Comparison of ENCODE assay signal across 21 mouse cellular contexts in genomic region chr6:47635995-47636526, GRCm38 (mm10). TPM values are rescaled to one million over a fixed set of nuclear protein-coding genes. Genes with fewer than 3 reads are reported as not detected.
A peak's percentile ranks its signal among the peaks of the same experiment; 100 is the strongest.
DNase-seq lines count a peak whose midpoint lies in the region; ATAC-seq and TF ChIP-seq lines count a peak whose summit lies in the region.
"Had no signal": no experiment of that assay in that cellular context is flagged by ENCODE, and none has a peak within 500 bp of the region (broad histone marks: within the 10 kb centered on the region; RNA-seq: fewer than 3 reads in every experiment).

No protein-coding gene starts in this region.

- H3K9me3 ChIP-seq in MEL (replicated peaks; ENCODE audit: insufficient read depth, low read length), result no peaks in the 10 kb centered on the region
- H3K9me3 ChIP-seq: heart, embryonic 15.5 days; hindbrain, embryonic 15.5 days; limb, embryonic 12.5 days; midbrain, embryonic 15.5 days; neural tube, embryonic 13.5 days had no signal

- TF ChIP-seq EP300 in MEL (IDR thresholded peaks at IDR 0.05; ENCODE audit: low read depth in 1 of 2, low read length in 2 of 2), result no peak

- TF ChIP-seq POLR2A in spleen, adult 2 months (IDR thresholded peaks at IDR 0.05; ENCODE audit: low read depth, low read length), result no peak
- no peak for TF ChIP-seq POLR2A in MEL (IDR thresholded peaks at IDR 0.05; ENCODE audit: control insufficient read depth in 1 of 2, insufficient read depth in 1 of 2, low read depth in 1 of 2, low read length in 2 of 2, poor library complexity in 1 of 2)
- no peak for TF ChIP-seq POLR2A in myocyte (IDR thresholded peaks at IDR 0.05; ENCODE audit: insufficient read length, low read depth)

- WGBS in spleen, adult 2 months, result 13% methylated on average over 5 of the region's 5 CpGs

- no peaks in the 10 kb centered on the region for H3K4me1 ChIP-seq in spleen, adult 2 months (ENCODE audit: control insufficient read depth, insufficient read depth, insufficient read length)
- no peaks in the 10 kb centered on the region for H3K4me1 ChIP-seq in MEL (ENCODE audit: control insufficient read depth in 1 of 2, insufficient read depth in 2 of 2, low read length in 2 of 2)
- H3K4me1 ChIP-seq: heart, embryonic 15.5 days; hindbrain, embryonic 15.5 days; limb, embryonic 12.5 days; midbrain, embryonic 15.5 days; neural tube, embryonic 13.5 days had no signal

- H3K79me2 ChIP-seq in MEL (ENCODE audit: control insufficient read depth, insufficient read depth, low read length, poor library complexity) (no peaks in the 10 kb centered on the region; the same call in 1 of the 2 replicates), myocyte (ENCODE audit: control insufficient read depth, insufficient read depth) (no peaks in the 10 kb centered on the region)

- H3K9ac ChIP-seq in MEL (ENCODE audit: control insufficient read depth, low read depth, low read length, poor library complexity, severe bottlenecking), result peak overlapping the region; percentile 65
- H3K9ac ChIP-seq: heart, embryonic 15.5 days; hindbrain, embryonic 15.5 days; limb, embryonic 12.5 days; midbrain, embryonic 15.5 days; neural tube, embryonic 13.5 days had no signal

- DNase-seq in spleen, adult 2 months (ENCODE audit: low read depth in 1 of 2, low spot score in 2 of 2), result no peak
- DNase-seq in spleen, postnatal 4 days (ENCODE audit: low spot score in 2 of 2), result no peak
- DNase-seq in MEL (ENCODE audit: low read depth, low spot score), result no peak
- DNase-seq in ovary, postnatal 14 days (ENCODE audit: low spot score), result no peak
- DNase-seq in adrenal gland, postnatal 10 days, result no peak
- DNase-seq in ovary, postnatal 10 days (ENCODE audit: low spot score), result no peak
- DNase-seq: adrenal gland, adult 8-10 months; cerebellum, adult 8-10 months; cerebellum, postnatal 36 days; kidney, adult 9 months; kidney, postnatal 14 days; layer of hippocampus, postnatal 36 days had no signal

- no peak for TF ChIP-seq CTCF in spleen, adult 2 months (IDR thresholded peaks at IDR 0.05; ENCODE audit: extremely low read depth, insufficient read depth, insufficient read length, insufficient replicate concordance)
- TF ChIP-seq CTCF in MEL (IDR thresholded peaks at IDR 0.05 in 2 of 3, conservative IDR thresholded peaks at IDR 0.05 in 1 of 3; ENCODE audit: control insufficient read depth in 1 of 3, insufficient read depth in 1 of 3, low read depth in 2 of 3, low read length in 3 of 3, poor library complexity in 1 of 3, severe bottlenecking in 1 of 3), result no peak

- H3K4me2 ChIP-seq in myocyte (ENCODE audit: low read depth), result peak overlapping the region; percentile 73
- H3K4me2 ChIP-seq: heart, embryonic 15.5 days; hindbrain, embryonic 15.5 days; limb, embryonic 12.5 days; midbrain, embryonic 15.5 days; neural tube, embryonic 13.5 days had no signal

- peak; percentile 55; the same call in 1 of the 2 replicates for ATAC-seq in erythroblast, adult 5-6 weeks (replicated peaks; ENCODE audit: low FRiP score, poor library complexity, severe bottlenecking)
- ATAC-seq: intestine, embryonic 16.5 days; midbrain, embryonic 15.5 days; Patski had no signal

- no peak overlapping the region for H3ac ChIP-seq in myocyte (ENCODE audit: control insufficient read depth, insufficient read length)

- peak overlapping the region; percentile 88 for H3K27ac ChIP-seq in spleen, adult 2 months (ENCODE audit: insufficient read depth, low read length)
- H3K27ac ChIP-seq in MEL (ENCODE audit: control insufficient read depth, low read depth, low read length), result peak overlapping the region; percentile 61
- H3K27ac ChIP-seq: heart, embryonic 15.5 days; hindbrain, embryonic 15.5 days; limb, embryonic 12.5 days; midbrain, embryonic 15.5 days; neural tube, embryonic 13.5 days had no signal

- no peaks in the 10 kb centered on the region for H3K27me3 ChIP-seq in spleen, adult 2 months (ENCODE audit: control insufficient read depth, insufficient read depth, low read length)
- no peaks in the 10 kb centered on the region for H3K27me3 ChIP-seq in MEL (ENCODE audit: control insufficient read depth in 1 of 2, insufficient read depth in 2 of 2, low read length in 2 of 2)
- H3K27me3 ChIP-seq in myocyte (ENCODE audit: control insufficient read depth, insufficient read depth, insufficient read length), result no peaks in the 10 kb centered on the region
- H3K27me3 ChIP-seq: heart, embryonic 15.5 days; hindbrain, embryonic 15.5 days; limb, embryonic 12.5 days; midbrain, embryonic 15.5 days; neural tube, embryonic 13.5 days; Patski had no signal

- H3K4me3 ChIP-seq in spleen, adult 2 months (ENCODE audit: extremely low read depth, insufficient read depth, insufficient read length), result peak overlapping the region; percentile 67; the same call in 1 of the 2 replicates
- H3K4me3 ChIP-seq in MEL (ENCODE audit: control insufficient read depth in 1 of 2, insufficient read depth in 1 of 2, low read depth in 2 of 2, low read length in 2 of 2) (peak overlapping the region; percentile 60 to 72), myocyte (no peak overlapping the region)
- H3K4me3 ChIP-seq: heart, embryonic 15.5 days; hindbrain, embryonic 15.5 days; limb, embryonic 12.5 days; midbrain, embryonic 15.5 days; neural tube, embryonic 13.5 days had no signal

- TF ChIP-seq RAD21 in MEL (IDR thresholded peaks at IDR 0.05; ENCODE audit: low read depth, low read length), result no peak

- no peaks in the 10 kb centered on the region for H3K36me3 ChIP-seq in spleen, adult 2 months (ENCODE audit: control insufficient read depth, insufficient read depth, low read length)
- H3K36me3 ChIP-seq in MEL (ENCODE audit: control insufficient read depth in 1 of 2, insufficient read depth in 2 of 2, low read length in 2 of 2) (no peaks in the 10 kb centered on the region), myocyte (ENCODE audit: control insufficient read depth, insufficient read depth) (no peaks in the 10 kb centered on the region)
- H3K36me3 ChIP-seq: heart, embryonic 15.5 days; hindbrain, embryonic 15.5 days; limb, embryonic 12.5 days; midbrain, embryonic 15.5 days; neural tube, embryonic 13.5 days had no signal

TF ChIP-seq in MEL, 35 proteins besides CTCF, POLR2A, EP300 and RAD21:
- TF ChIP-seq ETS1 (IDR thresholded peaks at IDR 0.05; ENCODE audit: low read depth, low read length) (0 out of 2 replicates have a peak, but pooled peaks have one; percentile 12), MAFK (IDR thresholded peaks at IDR 0.05; ENCODE audit: borderline replicate concordance, low read depth, low read length) (no peak), CHD1 (IDR thresholded peaks at IDR 0.05; ENCODE audit: low read depth, low read length) (peak; percentile 2; the same call in 1 of the 2 replicates)

TF ChIP-seq in myocyte, 11 proteins besides CTCF, POLR2A, EP300 and RAD21:
- no peak for TF ChIP-seq POLR2AphosphoS2 (IDR thresholded peaks at IDR 0.05; ENCODE audit: insufficient read length, low read depth)
- no peak for TF ChIP-seq CEBPB (IDR thresholded peaks at IDR 0.05; ENCODE audit: insufficient read depth, poor library complexity, severe bottlenecking)
- TF ChIP-seq SRF (IDR thresholded peaks at IDR 0.05; ENCODE audit: control insufficient read depth, insufficient read length, low read depth), result no peak
- no peak for TF ChIP-seq REST (IDR thresholded peaks at IDR 0.05; ENCODE audit: insufficient read depth, insufficient read length)
- no peak for TF ChIP-seq TCF12 (IDR thresholded peaks at IDR 0.05; ENCODE audit: insufficient read depth, poor library complexity, severe bottlenecking)
- TF ChIP-seq MYOD1 (IDR thresholded peaks at IDR 0.05; ENCODE audit: control insufficient read depth in 1 of 3, insufficient read length in 2 of 3, low read depth in 2 of 3), result no peak
- TF ChIP-seq MYOG (IDR thresholded peaks at IDR 0.05; ENCODE audit: control insufficient read depth in 1 of 3, insufficient read depth in 1 of 3, insufficient read length in 2 of 3, low read depth in 2 of 3), result no peak
- TF ChIP-seq E2F4 (IDR thresholded peaks at IDR 0.05; ENCODE audit: insufficient read depth), result no peak
- no peak for TF ChIP-seq USF1 (IDR thresholded peaks at IDR 0.05; ENCODE audit: low read depth)
- TF ChIP-seq TCF3 (IDR thresholded peaks at IDR 0.05; ENCODE audit: insufficient read length, low read depth), result no peak
- TF ChIP-seq MAX (IDR thresholded peaks at IDR 0.05; ENCODE audit: low read depth), result no peak

RNA-seq across cellular contexts. Expression of gene Ezh2, which starts 40.9 kb away (rescaled TPM):
- 6.6 and 6.8 TPM in 2 replicates for polyA plus RNA-seq in spleen, adult 2 months (2012; rRNA removed)
- total RNA-seq in MEL (2012; rRNA removed), result 30.9 and 35.4 TPM in 2 replicates
- 1,000 to 10,000 TPM in 1 of 2 experiments, 10 to 100 TPM in 1; 82.6 to 1,353 TPM for polyA plus RNA-seq in MEL (2012; ENCODE audit: insufficient read depth in 1 of 2, insufficient read length in 2 of 2, low read depth in 1 of 2, low replicate concordance in 2 of 2, missing spikeins in 1 of 2)
- total RNA-seq in erythroblast, adult 5-6 weeks (2015; ENCODE audit: low replicate concordance), result 107 and 136 TPM in 2 replicates
- 119 and 162 TPM in 2 replicates for total RNA-seq in erythroblast, adult 5-6 weeks (2017; ENCODE audit: low replicate concordance)
- 19.3 TPM for polyA plus RNA-seq in myocyte (2012; fragmentation: generic; extraction: Trizol)
- total RNA-seq in adrenal gland, postnatal 10 days (2021), result 10 to 100 TPM; 32.9 to 48.1 TPM
